Mouse (Mus musculus) embryonic facial prominence, embryonic 13.5 days (tissue): ENCODE data around the gene Gm44579. TPM values are rescaled to one million over a fixed set of nuclear protein-coding genes. Genes with fewer than 3 reads are reported as not detected.

Source experiments
- ATAC-seq: fragments of 200-750 bp; cut with Nextera tagmentation; 2 replicates; pipeline ENCODE4 v1.8.0; 2017; ENCODE audit warnings: low read depth; ENCODE audit not compliant: insufficient number of reproducible peaks, insufficient read depth, low FRiP score, low TSS enrichment
- H3K27ac ChIP-seq: fragments of 300-500 bp; sonication (generic); 2 replicates; pipeline ENCODE4 v1.5.1; 2015; ENCODE audit warnings: moderate library complexity, mild to moderate bottlenecking, inconsistent platforms
- H3K27me3 ChIP-seq: fragments of 300-500 bp; sonication (generic); 2 replicates; pipeline ENCODE4 v1.6.1; 2015; ENCODE audit warnings: mild to moderate bottlenecking, inconsistent platforms
- H3K36me3 ChIP-seq: fragments of 300-500 bp; sonication (generic); 2 replicates; pipeline ENCODE4 v1.6.1; 2015; ENCODE audit warnings: mild to moderate bottlenecking, inconsistent platforms
- H3K4me1 ChIP-seq: fragments of 300-500 bp; sonication (generic); 2 replicates; pipeline ENCODE4 v1.6.1; 2015; ENCODE audit warnings: inconsistent platforms
- H3K4me2 ChIP-seq: fragments of 300-500 bp; sonication (generic); 2 replicates; pipeline ENCODE4 v1.6.1; 2015; ENCODE audit warnings: moderate library complexity, mild to moderate bottlenecking, inconsistent platforms
- H3K4me3 ChIP-seq: fragments of 300-500 bp; sonication (generic); 2 replicates; pipeline ENCODE4 v1.5.1; 2015; ENCODE audit warnings: mild to moderate bottlenecking, inconsistent platforms
- H3K9ac ChIP-seq: fragments of 300-500 bp; sonication (generic); 2 replicates; pipeline ENCODE4 v1.6.1; 2015; ENCODE audit warnings: mild to moderate bottlenecking, inconsistent platforms
- H3K9me3 ChIP-seq: fragments of 300-500 bp; sonication (generic); 2 replicates; pipeline ENCODE4 v1.6.1; 2016; ENCODE audit warnings: inconsistent platforms
- WGBS: fragments of 180-500 bp; shearing (Covaris S2); methylation state at CpG from one replicate; pipeline ENCODE4 v1.1.7; 2015; ENCODE audit warnings: mixed read lengths; 5-methylcytosine and 5-hydroxymethylcytosine counted together
- polyA plus RNA-seq: library from polyadenylated mRNA; unstranded; fragments of >200 nt; fragmentation: Nextera tagmentation; extraction: Ambion mirVana; gene quantifications from 2 replicates; pipeline ENCODE4 v1.2.1, GENCODE M21; 2015

The Gm44579 gene
- polyA plus RNA-seq, 1 experiment from 2014 or later: not detected

DNA sequence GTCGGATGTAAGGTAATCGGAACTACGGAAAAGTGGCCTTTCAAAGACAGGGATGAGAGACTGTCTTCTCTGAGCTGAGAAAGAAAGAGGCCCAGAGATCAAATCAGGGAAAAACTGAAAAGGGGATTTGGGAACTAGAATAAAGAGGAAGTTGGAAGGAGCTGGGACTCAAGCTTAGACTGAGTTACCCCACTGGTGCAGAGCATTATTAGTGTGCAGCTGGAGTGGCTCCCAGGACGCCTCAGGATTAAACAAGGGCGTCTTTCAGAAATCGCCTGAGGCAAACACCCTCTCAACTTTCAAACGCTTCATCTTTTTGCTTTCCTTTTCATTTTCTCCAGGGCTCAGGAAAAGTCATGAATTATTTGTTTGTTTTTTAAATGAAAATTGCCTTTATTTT, 67.9 kb downstream of the Gm44579 start:
- no peaks in the 10 kb centered on the region for H3K27me3 ChIP-seq
- no peaks in the 10 kb centered on the region for H3K9me3 ChIP-seq
- H3K9ac ChIP-seq: no peak overlapping the region
- no peak overlapping the region for H3K4me3 ChIP-seq
- no peaks in the 10 kb centered on the region for H3K36me3 ChIP-seq
- no peak overlapping the region for H3K27ac ChIP-seq
- no peak overlapping the region for H3K4me2 ChIP-seq
- ATAC-seq: no peak
- peaks cover 3% of the 10 kb centered on the region; the same call in 1 of the 2 replicates for H3K4me1 ChIP-seq
- 40% methylated on average over 7 of the region's 7 CpGs for WGBS

DNA sequence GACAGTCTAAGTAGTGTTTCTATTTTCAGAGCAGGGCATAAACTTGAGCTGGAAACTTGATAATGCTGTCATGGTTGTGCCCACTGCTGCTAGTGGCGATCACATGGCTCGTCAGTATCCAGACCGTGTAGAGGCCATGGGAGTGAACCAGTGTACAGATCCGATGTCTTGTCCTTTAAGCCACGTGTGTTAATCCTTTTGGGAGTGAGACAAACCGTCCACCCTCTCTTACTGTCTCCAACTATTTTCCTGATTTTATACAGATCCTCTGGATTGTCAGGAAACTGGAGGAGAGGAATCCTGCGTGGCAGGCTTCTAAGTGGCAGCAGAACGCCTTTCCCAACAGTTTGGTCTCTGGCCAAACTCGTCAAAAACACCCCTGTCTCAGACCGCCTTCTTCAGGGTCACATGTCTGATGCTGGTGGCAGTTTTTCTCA, 71.6 kb downstream of the Gm44579 start:
- H3K27ac ChIP-seq: no peak overlapping the region
- ATAC-seq: no peak
- peaks cover 14% of the 10 kb centered on the region for H3K4me1 ChIP-seq
- no peaks in the 10 kb centered on the region for H3K9me3 ChIP-seq
- no peak overlapping the region for H3K4me3 ChIP-seq
- WGBS: 55% methylated on average over 10 of the region's 10 CpGs
- no peaks in the 10 kb centered on the region for H3K27me3 ChIP-seq
- H3K36me3 ChIP-seq: no peaks in the 10 kb centered on the region
- H3K9ac ChIP-seq: no peak overlapping the region
- H3K4me2 ChIP-seq: no peak overlapping the region

DNA sequence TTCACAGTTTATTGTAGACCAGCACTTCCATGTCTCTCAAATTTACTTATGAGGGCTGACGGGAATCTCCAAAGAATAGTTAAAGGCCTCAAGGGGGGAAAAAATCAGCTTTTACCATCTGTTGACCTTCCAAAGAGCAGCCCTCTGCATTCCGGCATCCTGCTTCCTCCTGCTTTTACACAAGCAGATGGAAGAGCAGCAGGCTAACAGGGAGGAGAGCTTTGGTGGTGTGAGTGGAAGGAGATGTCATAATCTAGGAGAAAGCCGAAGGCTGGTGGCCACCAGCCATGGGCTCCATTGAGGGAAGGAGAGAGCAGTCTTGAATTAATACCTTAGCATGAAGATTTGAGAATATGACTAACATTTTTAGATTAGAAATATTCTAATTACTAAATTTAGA, 72.4 kb downstream of the Gm44579 start:
- Histone ChIP-seq H3K4me1 (peaks cover 14% of the 10 kb centered on the region), H3K9ac (no peak overlapping the region), H3K27ac (no peak overlapping the region), H3K4me2 (no peak overlapping the region), H3K36me3 (no peaks in the 10 kb centered on the region), H3K4me3 (no peak overlapping the region), H3K27me3 (no peaks in the 10 kb centered on the region), H3K9me3 (no peaks in the 10 kb centered on the region)
- 75% methylated on average over 3 of the region's 3 CpGs for WGBS
- ATAC-seq: no peak

DNA sequence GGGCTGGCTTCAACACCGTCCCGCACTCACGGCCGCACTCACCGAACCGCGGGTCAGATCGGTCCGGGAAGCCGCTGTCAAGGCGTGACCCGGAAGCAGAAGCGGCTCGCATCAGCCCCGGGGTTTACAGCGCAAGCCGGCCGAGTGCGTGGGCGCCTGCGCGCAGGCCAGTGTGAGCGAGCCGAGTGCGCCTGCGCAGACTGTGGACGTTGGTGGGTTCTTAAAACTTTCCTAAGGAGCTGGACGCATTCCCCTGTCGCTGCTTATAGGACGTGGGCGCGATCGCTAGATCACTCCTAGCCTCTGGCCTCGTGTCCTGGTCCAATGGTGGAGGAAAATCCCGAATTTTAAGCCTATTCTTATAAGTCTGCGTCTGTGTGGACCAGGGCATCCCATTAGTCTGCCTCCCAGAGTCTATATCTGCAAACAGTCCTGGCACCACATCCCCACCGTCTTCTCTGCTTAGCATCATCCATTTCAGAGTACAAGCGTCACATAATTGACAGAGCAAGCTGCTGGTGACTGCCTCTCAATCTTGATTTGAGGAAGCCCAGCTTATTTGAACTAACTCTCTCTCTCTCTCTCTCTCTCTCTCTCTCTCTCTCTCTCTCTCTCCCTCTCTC, 75.1 kb downstream of the Gm44579 start:
- Histone ChIP-seq H3K27ac (peak overlapping the region; percentile 85), H3K36me3 (peaks cover 16% of the 10 kb centered on the region), H3K4me1 (peaks cover 11% of the 10 kb centered on the region), H3K4me2 (peak overlapping the region; percentile 84), H3K27me3 (no peaks in the 10 kb centered on the region), H3K4me3 (peak overlapping the region; percentile 87), H3K9ac (peak overlapping the region; percentile 92), H3K9me3 (no peaks in the 10 kb centered on the region)
- WGBS: under 1% methylated on average over 38 of the region's 38 CpGs
- peak; percentile 91 for ATAC-seq

DNA sequence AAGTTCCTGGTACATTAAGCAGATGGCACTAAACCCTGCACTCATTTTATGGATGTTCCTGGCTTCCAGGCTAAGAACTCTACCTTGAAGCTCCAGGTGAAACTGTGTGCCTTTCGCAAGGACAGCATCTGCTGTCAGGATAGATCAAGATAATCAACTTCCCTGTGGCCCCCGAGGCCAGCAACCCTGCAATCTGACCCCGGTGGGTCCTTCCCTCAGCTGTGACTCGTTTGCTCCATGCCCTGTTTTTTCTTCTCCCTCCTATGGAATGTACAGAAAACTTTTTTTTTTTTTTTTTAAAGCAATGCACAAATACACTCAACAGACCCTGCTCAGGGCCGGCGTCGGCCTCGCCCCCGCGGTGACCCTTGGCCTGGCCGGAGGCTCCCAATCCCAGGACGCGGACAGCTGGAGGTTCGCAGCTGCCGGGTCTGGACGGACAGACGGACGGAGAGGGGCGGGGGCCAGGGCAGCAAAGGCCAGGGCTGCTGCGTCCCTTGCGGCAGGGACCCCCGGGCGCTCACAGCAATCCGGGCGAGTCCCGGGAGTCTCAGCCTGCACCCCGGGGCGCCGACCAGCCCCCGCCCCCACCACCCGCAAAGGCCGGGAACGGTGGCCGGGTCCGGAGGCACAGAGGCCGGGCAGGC, 75.8 kb downstream of the Gm44579 start:
- peak overlapping the region; percentile 85 for H3K27ac ChIP-seq
- peak overlapping the region; percentile 84 for H3K4me2 ChIP-seq
- peaks cover 22% of the 10 kb centered on the region for H3K36me3 ChIP-seq
- H3K27me3 ChIP-seq: no peaks in the 10 kb centered on the region
- H3K9ac ChIP-seq: peak overlapping the region; percentile 92
- H3K4me3 ChIP-seq: peak overlapping the region; percentile 87
- WGBS: under 1% methylated on average over 36 of the region's 36 CpGs
- peak; percentile 62 for ATAC-seq
- peaks cover 11% of the 10 kb centered on the region for H3K4me1 ChIP-seq
- no peaks in the 10 kb centered on the region for H3K9me3 ChIP-seq

DNA sequence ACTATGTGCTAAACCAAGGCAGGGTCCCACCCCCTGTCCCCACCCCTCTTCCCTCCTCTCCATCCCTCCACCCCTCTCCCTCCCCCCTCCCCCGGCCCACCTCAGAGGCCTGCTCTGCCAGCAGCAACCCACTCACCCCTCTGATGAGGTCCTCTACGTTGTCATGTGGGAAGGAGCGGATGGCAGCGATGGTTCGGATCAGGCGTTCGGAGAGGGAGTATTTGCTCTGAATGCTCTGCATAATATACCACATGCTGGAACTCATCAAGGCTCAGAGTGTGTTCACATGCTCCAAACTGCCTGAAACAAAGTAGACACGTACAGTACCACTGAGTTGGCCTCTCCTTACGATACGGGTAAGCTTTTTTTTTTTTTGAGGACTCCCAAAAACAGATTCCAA, 78.3 kb downstream of the Gm44579 start:
- Histone ChIP-seq H3K9ac (no peak overlapping the region), H3K36me3 (peaks cover 44% of the 10 kb centered on the region), H3K27ac (no peak overlapping the region), H3K9me3 (no peaks in the 10 kb centered on the region), H3K4me2 (no peak overlapping the region), H3K4me1 (peaks cover 11% of the 10 kb centered on the region), H3K4me3 (no peak overlapping the region), H3K27me3 (no peaks in the 10 kb centered on the region)
- no peak for ATAC-seq
- 79% methylated on average over 10 of the region's 10 CpGs for WGBS

DNA sequence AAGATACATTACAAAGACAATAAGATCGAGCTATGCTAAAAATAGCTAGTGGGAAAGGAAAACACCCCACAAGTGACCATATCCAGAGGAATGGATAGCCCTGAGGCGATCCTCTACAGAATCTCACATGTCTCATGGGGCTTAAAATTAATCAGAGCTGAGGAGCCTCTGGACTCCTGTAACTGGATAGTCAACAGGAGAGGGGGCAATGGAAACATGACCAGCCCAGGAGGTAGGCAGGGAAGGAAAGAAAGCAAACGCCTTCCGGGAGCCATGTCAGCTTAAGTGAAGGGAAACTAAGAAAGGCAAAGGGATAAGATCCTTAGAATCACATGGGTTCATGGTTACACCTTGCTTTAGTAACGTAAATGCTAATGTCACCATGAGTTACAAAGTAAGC, 80.0 kb downstream of the Gm44579 start:
- Histone ChIP-seq H3K9me3 (no peaks in the 10 kb centered on the region), H3K4me3 (no peak overlapping the region), H3K36me3 (peaks cover 60% of the 10 kb centered on the region), H3K4me1 (peaks cover 8% of the 10 kb centered on the region), H3K27me3 (no peaks in the 10 kb centered on the region), H3K27ac (no peak overlapping the region), H3K9ac (no peak overlapping the region), H3K4me2 (no peak overlapping the region)
- ATAC-seq: no peak
- WGBS: 84% methylated on average over 5 of the region's 5 CpGs

DNA sequence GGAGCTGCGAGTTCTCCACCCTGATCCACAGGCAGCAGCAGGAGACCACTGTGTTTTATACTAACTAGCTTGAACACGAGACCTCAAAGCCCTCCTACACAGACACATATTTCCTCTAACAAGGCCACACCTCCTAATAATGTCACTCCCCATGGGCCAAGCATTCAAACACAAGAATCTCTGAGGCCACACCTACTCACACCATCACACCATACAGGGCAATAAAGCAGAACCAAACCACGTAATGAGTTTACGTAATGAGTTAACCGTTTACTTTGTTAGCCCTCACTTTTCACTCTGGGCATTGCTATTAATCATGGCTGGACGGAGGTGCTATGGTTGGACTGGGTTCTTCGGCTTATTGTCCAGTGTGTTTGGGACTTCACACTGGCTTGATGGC, 81.0 kb downstream of the Gm44579 start:
- H3K36me3 ChIP-seq: peaks cover 71% of the 10 kb centered on the region

DNA sequence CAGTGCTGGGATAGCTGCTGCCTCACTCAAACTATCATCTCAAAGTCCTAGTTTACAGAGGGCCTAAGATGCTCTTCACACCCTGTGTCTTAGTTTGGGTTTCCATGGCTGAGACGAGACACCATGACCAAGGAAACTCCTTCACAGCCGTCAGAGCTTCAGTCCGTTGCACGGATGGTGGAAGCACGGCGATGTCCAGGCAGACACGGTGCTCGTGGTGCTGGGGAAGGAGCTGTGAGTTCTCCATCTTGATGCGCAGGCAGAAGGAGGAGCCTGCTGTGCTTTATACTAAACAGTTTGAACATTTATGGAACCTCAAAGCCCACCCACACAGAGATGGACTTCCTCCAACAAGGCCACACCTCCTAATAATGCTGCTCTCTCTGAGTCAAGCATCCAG, 83.9 kb downstream of the Gm44579 start:
- Histone ChIP-seq H3K27ac (no peak overlapping the region), H3K4me2 (no peak overlapping the region), H3K4me1 (no peaks in the 10 kb centered on the region), H3K36me3 (peaks cover 93% of the 10 kb centered on the region), H3K27me3 (no peaks in the 10 kb centered on the region), H3K4me3 (no peak overlapping the region), H3K9ac (no peak overlapping the region), H3K9me3 (no peaks in the 10 kb centered on the region)
- no peak for ATAC-seq
- WGBS: 93% methylated on average over 9 of the region's 9 CpGs

More for the DNA sequence above, 81.0 kb downstream of the Gm44579 start:
- 89% methylated on average over 7 of the region's 7 CpGs for WGBS
- H3K9me3 ChIP-seq: no peaks in the 10 kb centered on the region
- H3K27ac ChIP-seq: no peak overlapping the region
- H3K4me3 ChIP-seq: no peak overlapping the region
- H3K4me2 ChIP-seq: no peak overlapping the region
- H3K27me3 ChIP-seq: no peaks in the 10 kb centered on the region
- H3K9ac ChIP-seq: no peak overlapping the region
- ATAC-seq: no peak
- H3K4me1 ChIP-seq: peaks cover 6% of the 10 kb centered on the region

Other genes starting within 250 kb of the Gm44579 start
- 306 and 385 TPM in 2 replicates for gene Col2a1, start 216.3 kb downstream of the Gm44579 start, polyA plus RNA-seq
- gene Pfkm, start 128.4 kb downstream of the Gm44579 start, polyA plus RNA-seq: 43.0 and 47.0 TPM in 2 replicates
- 36.5 and 42.1 TPM in 2 replicates for gene Senp1, start 127.2 kb downstream of the Gm44579 start, polyA plus RNA-seq
- 49.2 and 55.3 TPM in 2 replicates for gene Asb8, start 55.4 kb downstream of the Gm44579 start, polyA plus RNA-seq
- 1.1 and 1.9 TPM in 2 replicates for gene Ccdc184, start 53.8 kb downstream of the Gm44579 start, polyA plus RNA-seq
- not detected in 2 replicates for gene Olfr288, start 25.4 kb downstream of the Gm44579 start, polyA plus RNA-seq
- not detected in 2 replicates for gene Olfr287, start 79 bp upstream of the Gm44579 start, polyA plus RNA-seq
- not detected in 2 replicates for gene Olfr286, start 13.5 kb upstream of the Gm44579 start, polyA plus RNA-seq
- gene H1fnt, start 36.3 kb upstream of the Gm44579 start, polyA plus RNA-seq: not detected in 2 replicates
- 0.90 and 1.4 TPM in 2 replicates for gene Zfp641, start 75.2 kb upstream of the Gm44579 start, polyA plus RNA-seq
- not detected in 2 replicates for gene Olfr285, start 96.4 kb upstream of the Gm44579 start, polyA plus RNA-seq
- gene Olfr284, start 120.0 kb upstream of the Gm44579 start, polyA plus RNA-seq: 0.22 and 0.59 TPM in 2 replicates
- gene Olfr283, start 160.0 kb upstream of the Gm44579 start, polyA plus RNA-seq: not detected in 2 replicates
- not detected in 2 replicates for gene Olfr282, start 210.2 kb upstream of the Gm44579 start, polyA plus RNA-seq
- gene Olfr281, start 231.6 kb upstream of the Gm44579 start, polyA plus RNA-seq: 0.22 TPM in 1 of 2 replicates, not detected in the other
- not detected in 2 replicates for gene OR5BS1P, start 248.9 kb upstream of the Gm44579 start, polyA plus RNA-seq